Mouse (Mus musculus) urinary bladder, postnatal 25 days (tissue): ENCODE data around the gene Baiap2l1.

Experiments used
- DNase-seq: peaks from one replicate; pipeline ENCODE4 v3.0.0; 2022; ENCODE audit warnings: low spot score

Gene Baiap2l1

DNA sequence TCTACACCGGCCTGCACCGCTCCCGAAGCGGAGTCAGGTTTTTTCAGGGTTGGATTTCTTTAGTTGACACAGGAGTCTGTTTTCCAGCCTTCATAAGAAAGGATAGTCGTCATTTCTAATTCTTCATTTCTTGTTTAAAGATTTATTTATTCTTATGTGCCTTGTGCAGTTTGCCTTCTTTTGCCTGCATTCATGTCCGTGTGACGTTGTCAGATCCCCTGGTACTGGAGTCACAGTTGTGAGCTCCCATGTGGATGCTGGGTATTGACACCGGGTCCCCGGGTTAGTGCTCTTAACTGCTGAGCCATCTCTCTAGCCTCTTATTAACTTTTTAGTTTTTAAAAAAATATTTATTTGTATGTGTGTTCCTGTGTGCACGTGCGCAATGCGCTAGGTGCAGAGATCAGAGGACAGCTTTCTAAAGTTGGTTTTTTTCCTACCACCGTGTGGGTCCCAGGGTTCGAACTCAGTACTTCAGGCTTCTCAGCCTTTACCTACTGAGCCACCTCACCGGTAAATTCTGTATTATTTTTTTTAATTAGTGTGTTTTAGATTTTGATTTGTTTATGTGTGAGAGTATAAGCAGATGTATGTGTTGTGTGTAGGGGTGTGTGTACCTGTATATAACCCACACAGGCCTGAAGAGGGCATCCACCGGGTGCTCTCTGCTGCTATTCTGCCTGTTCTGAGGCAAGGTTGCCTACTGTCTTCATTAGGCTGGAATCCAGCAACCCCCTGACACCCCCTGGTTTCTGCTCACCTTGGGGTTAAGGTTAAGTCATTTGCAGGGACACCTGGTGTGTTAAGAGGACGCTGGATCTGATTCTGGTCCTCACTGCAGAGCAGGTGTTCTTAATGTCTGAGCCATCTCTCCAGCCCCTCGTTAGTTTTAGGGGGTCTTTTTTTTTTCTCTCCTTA, 133.8 kb downstream of the Baiap2l1 start:
- DNase-seq, result no peak

DNA sequence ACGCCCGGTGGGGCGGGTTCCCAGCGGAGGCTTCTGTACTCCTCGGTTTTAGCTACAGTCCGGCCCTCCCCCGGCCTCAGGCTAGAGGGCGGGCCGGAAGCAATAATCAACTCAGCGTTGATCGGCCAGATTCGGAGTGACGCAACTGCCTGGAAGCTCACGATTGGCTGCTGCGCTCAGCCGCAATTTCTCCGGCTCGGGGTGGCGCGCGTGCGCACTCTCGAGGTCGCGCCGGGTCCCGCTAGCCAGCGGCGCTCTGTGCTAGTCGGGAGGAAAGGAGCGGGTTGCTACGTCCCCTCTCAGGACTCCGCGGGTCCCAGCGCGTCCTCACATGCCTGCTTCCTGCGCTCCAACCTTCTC, 134.4 kb downstream of the Baiap2l1 start, which contains the start of gene Tecpr1:
Gene Tecpr1, minus strand, starts transcription at position 113 of the 360 bp plus-strand sequence.
- DNase-seq, result peak; percentile 92

DNA sequence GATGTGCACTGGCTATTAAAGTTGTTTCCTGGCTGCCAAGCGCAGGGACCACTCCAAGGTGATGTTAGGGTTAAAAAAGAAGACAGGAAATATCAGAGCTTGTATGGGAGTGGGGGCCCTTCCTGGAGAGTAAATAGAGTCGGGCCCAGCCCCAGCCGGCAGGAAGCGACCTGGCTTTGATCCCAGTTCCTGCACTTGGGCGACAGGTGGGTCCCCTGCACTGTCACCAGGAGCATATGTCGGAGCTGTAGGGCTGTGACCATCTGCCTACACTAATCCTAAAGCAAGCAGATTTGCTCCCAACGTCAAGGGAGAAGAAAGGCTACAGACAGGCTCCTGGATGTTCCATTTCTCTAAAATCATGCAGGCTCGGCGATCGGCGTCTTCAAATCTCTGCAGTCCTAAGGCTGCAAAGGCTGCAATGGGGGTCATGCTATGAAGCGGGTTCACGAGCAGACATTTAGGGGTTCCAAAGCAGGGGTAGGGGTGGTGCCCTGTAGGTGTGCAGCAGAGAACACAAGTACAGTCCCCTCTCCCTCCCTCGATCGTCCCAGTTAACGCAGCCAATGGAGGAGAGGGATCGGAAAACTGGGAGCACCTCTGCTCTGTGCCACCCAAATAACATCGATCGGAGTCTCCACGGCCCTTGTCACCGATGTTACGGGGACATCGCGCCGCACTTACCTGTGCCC, 135.0 kb downstream of the Baiap2l1 start:
- no peak for DNase-seq

DNA sequence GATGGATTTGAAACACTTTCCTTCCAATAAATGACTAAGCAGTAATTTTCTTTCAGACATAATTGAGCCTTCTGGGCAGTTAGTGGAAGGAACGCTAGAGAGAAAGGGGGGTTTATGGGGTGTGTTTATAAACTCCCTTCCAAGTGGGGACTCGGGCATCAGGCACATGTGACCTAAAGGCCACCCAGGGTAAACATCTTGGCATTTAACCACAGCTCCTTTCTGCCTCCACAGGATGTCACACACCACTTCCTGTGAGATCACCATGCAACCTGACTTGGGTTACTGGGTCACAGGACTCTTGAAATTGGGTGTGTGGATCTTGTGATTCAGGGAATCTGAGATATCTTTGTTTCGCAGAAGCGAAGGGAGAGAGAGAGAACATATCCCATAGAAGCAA, 136.6 kb downstream of the Baiap2l1 start:
- DNase-seq, result no peak

DNA sequence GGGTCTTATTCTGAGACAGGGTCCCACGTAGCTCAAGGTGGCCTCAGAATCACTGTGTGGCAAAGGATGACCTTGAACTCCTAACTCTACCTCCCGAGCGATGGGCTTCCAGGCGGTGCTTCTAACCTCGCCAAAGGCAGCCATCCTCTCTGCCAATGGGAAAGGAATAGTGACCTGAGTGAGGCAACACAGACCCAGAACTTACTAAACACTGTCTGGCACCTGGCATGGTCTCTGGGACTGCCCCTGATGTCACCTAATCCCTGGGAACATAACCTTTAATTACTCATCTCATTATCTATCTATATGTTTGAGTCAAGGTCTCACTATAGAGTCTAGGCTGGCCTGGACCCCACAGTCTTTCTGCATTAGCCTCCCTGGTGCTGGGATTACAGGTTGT, 138.0 kb downstream of the Baiap2l1 start:
- DNase-seq, result no peak

DNA sequence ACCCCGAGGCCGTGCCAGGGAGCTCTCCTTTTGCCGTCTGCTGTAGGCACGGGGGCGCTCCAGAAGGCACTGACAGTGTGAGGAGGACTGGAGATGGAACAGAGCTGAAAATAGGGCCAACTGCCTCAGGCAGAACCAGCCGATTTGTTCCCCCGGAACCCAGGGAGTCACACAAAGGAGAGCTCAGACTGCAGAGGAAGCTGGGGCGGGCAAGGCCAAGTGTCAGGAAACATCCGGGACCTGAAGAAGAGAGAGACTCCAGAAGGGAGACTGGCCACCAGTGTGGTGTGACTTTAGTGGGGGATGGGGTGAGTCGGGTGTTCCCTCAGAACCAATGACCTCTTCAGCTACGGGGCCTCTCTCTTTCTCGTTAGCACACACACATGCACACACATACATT, 138.6 kb downstream of the Baiap2l1 start:
- DNase-seq, result no peak

DNA sequence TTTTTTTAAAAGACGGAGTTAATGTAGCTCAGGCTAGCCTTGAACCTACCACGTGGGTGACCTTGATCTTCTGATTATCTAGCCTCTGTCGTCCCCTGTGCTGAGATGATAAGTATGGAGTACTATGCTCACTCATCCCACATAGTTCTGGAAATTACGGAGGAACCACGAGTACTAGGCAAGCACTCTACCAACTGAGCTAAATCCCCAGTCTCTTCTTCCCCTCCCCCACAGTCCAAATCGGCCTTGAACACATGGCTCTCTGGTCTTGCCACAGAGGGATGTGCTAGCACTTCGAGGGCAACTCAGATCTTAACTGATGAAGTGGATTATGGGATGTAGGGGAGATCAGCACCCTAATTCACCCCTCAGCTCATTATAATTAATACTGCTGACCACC, 139.9 kb downstream of the Baiap2l1 start:
- DNase-seq, result no peak

DNA sequence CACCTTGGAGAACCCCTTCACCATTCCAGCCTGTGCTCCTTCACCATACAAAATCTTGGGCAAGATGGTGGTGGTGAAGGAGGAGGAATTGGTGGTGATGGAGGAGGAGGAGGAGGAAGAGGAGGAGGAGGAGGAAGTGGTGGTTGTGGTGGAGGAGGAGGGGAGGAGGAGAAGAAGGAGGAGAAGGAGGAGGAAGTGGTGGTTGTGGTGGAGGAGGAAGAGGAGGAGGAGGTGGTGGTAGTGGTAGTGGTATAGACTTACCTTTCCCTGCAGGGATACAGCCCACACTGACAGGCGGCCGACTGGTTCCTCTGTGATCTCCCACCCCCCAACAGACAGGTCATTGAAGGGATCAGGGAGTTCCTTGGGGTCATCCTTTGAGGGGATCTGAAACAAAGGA, 141.9 kb downstream of the Baiap2l1 start:
- DNase-seq, result no peak
